Mouse (Mus musculus) 3134 (cell line): Measurements from ENCODE around the gene Rnf4.

ENCODE experiments used
- DNase-seq: peaks from one replicate; pipeline ENCODE4 v3.0.0-alpha.2; 2011; ENCODE audit warnings: low spot score; ENCODE audit not compliant: insufficient read length; ENCODE audit errors: extremely low read depth

Rnf4 gene

GRCm38 (mm10) chr5:34335539-34336096 lies 471 bp upstream of the Rnf4 start:
- no peak for DNase-seq

GRCm38 (mm10) chr5:34336775-34337450 lies 824 bp downstream of the Rnf4 start:
- DNase-seq: peak; percentile 78

- DNase-seq: no peak
Measured at GRCm38 (mm10) chr5:34340246-34340645, 4.2 kb downstream of the Rnf4 start.

DNA sequence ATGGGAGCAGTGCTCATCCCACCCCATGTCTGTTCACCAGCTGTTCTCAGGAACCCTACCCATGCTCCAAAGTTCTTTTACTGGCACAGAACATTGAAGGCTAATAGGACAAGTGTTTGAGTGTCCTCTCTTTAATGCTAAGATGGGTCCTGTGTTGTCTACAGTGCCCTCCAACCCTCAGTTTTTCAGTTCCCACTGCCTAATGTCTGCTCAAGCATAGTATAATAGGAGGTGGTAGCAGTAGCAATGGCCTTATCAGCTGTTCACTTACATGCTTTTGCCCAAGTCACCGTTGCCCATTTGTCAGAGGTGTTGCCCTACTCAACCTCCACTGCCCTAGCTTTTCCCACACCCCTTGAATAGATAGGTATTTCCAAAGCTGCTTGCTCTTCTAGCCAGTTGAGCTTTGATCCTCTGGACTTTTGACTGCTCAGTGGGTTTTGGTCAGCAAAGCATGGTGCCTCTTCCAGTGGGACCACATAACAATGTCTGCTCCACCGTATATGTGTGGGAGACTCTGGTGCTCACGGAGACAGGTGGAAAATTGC lies 16.1 kb downstream of the Rnf4 start:
- no peak for DNase-seq

DNA sequence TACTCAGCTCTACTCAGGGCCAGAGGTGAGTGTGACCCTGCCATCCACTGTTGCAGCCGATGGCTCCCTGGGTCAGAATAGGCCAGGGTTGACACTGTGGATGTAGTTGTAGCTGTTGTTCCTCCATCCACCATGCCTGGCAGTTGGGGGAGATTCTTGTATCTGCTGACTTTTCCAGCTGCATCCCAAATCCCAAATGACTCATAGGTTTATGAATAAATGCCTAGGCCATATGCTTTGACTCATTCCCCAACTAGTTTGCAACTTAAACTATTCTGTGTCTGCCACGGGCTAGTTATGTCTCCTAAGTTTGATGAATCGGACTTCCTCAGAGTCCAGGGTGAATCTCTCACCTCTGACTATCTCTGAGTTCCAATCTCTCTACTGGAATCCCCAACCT lies 24.2 kb downstream of the Rnf4 start:
- no peak for DNase-seq

- DNase-seq: no peak
Measured at GRCm38 (mm10) chr5:34363115-34363514, 27.0 kb downstream of the Rnf4 start.

GRCm38 (mm10) chr5:34368551-34369290 lies 32.6 kb downstream of the Rnf4 start:
- DNase-seq: no peak

GRCm38 (mm10) chr5:34369341-34370021 lies 33.4 kb downstream of the Rnf4 start, which contains the start of gene Fam193a:
Fam193a (plus strand) TSS chr5:34369933.
- DNase-seq: peak; percentile 91

DNA sequence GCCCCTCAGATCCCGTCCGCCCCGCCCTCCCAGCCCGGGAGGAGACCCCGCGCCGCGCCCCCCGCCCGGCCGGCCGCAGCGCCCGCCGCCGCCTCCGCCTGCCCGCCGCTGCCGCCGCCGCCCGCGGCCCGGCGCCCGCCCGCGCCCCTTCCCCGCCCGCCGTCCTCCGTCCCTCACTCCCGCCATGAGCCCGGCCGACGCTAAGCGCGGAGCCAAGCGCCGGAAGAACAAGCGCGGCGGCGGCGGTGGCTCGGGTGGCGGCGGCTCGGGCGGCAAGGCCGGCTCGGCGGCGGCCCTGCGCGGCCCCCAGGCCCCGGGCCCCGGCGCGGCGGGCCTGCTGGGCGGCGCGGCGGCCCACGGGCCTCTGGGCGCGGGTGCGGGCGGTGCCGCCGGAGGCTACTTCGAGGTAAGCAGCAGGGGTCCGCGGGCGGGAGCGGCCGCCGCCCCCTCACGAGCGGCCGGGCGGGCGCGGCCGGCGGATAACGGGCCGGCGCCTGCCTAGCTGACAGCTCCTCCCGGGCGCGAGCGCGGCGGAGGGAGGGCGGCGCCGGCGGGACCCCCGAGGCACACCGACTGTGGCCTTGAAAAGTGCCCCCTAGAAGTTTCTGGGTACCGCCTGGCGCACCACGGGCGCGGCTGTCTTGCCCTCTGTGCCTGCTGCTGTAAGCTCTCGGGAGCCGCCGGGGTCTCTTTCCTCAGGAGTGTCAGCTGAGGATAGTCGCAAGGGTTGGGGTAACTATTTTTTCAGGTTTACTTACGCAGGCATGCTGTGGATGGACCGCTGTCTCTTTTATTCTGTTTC lies 34.1 kb downstream of the Rnf4 start:
- DNase-seq: peak; percentile 37

DNA sequence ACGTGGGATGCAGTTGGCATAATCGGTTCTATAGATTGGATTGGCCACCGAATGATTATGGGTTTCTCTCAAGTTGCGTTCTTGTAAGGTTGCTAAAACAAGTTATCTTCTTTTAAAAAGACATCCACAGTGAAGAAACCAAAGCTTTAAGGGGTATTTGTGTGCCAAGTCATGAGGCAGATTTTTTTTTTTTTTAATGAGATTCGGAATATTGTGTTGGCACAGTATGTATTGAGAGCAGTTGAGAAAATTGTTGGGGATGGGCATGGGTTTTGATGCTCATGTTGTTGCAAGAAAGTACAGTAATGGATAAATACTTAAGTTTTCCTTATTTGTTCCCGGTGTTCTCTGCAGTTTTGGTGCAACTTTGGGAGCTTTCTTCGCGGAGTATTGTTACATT lies 34.8 kb downstream of the Rnf4 start:
- no peak for DNase-seq

DNA sequence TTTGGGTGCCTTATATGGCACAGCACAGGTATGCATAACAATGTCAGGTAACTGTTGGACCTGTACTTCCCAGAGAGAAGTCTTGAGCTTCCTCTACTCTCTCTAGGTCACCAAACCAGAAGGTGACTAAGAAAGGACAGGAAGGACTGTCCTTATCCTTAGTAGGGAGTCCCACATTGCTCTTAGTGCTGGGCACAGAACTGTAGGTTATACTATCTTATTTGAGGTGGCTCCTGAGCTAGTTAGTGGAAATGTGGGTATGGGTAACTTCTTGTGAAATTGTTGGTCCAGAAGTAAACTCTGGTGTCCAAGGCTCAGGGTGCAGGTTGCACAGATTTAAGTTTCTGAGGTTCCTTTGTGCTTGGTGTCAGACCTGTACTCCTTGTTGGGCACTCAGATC lies 36.1 kb downstream of the Rnf4 start:
- no peak for DNase-seq

GRCm38 (mm10) chr5:34372541-34372940 lies 36.5 kb downstream of the Rnf4 start:
- no peak for DNase-seq

GRCm38 (mm10) chr5:34378787-34379186 lies 42.7 kb downstream of the Rnf4 start:
- DNase-seq: no peak

DNA sequence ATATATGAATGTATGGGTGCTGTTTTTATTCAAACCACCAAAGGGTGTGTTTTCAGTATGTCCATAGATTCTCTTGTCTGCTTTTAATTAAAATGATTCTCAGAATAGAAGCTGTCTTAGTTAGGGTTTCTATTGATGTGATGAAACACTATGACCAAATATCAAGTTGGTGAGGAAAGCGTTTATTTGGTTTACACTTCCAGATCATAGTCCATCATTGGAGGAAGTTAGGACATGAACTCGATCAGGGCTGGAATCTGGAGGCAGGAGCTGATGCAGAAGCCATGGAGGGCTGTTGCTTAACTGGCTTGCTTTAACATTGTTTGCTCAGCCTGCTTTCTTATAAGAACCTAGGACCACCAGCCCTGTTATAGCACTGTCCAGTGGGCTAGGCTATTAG lies 45.6 kb downstream of the Rnf4 start:
- no peak for DNase-seq

GRCm38 (mm10) chr5:34385616-34386015 lies 49.5 kb downstream of the Rnf4 start:
- no peak for DNase-seq

DNA sequence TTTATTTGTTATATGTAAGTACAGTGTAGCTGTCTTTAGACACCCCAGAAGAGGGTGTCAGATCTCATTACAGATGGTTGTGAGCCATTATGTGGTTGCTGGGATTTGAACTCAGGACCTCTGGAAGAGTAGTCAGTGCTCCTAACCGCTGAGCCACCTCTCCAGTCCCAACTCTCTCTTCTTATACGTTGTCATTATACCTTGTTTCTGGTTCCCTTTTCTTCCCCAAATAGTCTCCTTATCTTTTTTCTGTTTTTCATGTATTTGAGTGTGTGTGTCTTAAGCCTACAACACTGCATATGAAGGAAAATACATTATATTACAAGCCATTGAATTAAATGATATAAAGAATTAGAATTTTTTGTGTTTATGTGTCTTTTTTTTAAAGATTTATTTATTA lies 50.7 kb downstream of the Rnf4 start:
- no peak for DNase-seq

- no peak for DNase-seq
Measured at GRCm38 (mm10) chr5:34393251-34393650, 57.2 kb downstream of the Rnf4 start.

- no peak for DNase-seq
Measured at GRCm38 (mm10) chr5:34395347-34395746, 59.3 kb downstream of the Rnf4 start.

DNA sequence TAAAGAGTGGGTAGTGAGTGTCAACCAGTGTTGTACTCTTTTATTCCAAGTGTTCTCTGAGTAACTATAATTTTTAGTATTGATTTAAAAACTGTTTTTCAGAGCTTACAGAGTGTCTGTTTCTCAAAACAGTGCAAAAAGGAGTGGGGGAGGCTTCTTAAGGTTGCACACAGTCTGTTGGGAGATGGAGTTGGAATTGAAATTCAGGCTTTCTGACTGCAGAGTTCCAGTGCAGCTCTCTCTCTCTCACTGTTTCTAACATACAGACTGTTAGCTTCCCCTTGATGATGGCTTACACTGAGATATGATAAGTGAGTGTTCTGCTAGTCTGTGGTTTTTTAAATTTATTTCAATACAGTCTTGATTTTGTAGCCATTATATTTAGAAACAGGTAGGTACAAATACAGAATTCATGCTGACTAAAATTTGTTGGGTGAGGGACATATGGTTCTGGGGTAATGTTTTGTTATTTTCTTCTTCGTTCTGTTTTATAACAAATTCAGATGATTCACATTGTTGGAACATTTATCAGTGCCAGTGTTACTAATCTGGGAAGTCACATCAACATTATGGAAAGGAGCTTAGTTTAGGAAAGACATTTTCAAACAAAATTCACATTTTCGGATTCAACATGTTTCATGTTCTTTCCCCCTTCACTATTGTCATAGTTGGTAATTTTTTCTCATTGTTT lies 59.9 kb downstream of the Rnf4 start:
- no peak for DNase-seq

GRCm38 (mm10) chr5:34397866-34398265 lies 61.8 kb downstream of the Rnf4 start:
- no peak for DNase-seq
